Mouse (Mus musculus): ENCODE measurements around the gene Lin28a.

DNA sequence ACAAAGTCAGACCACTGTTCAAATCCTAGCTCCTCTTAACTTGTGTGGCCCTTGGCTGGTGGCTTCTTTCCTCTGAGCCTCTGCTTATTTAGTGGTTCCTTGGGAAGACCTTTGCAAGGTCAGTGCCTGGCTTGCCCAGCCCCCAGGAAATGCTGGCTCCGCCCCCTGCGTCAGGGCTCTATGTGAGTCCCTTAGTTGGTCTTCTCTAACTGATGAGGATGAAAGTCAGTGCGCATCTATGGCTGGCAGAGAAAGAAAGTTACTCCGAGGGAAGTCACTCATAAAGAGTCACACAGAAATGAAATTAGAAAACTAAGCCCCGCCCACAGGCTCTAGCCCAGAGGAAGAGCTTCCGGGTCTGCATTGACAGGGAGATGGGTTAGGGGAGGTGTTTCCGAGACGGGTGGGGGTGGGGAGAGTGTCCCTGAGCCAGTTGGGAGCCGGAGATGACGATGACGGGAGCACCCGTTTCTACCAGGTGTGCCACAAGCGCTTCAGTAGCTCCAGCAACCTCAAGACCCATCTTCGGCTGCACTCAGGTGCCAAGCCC lies 39.6 kb upstream of the Lin28a start:
- no peak for TF ChIP-seq POLR2A (IDR thresholded peaks at IDR 0.05; ENCODE audit: borderline replicate concordance, low read depth, low read length)
- TF ChIP-seq CTCF (IDR thresholded peaks at IDR 0.05; ENCODE audit: low read depth, low read length): no peak
